In genomic region chr6:49130328-49130727, GRCm38 (mm10) we compare ENCODE assay signal across 15 mouse cellular contexts.
"Had no signal": no experiment of that assay in that cellular context is flagged by ENCODE, and none has a peak within 500 bp of the region (broad histone marks: within the 10 kb centered on the region; RNA-seq: fewer than 3 reads in every experiment).

No protein-coding gene starts in this region.

- H3K27me3 ChIP-seq: liver, embryonic 13.5 days; midbrain, embryonic 15.5 days; neural tube, embryonic 12.5 days; neural tube, embryonic 15.5 days had no signal

- DNase-seq: kidney, postnatal 25 days; layer of hippocampus, adult 9-11 months; liver, embryonic 13.5 days; lung, adult 2 months; lung, postnatal 14 days; lung, postnatal 4 days; right cerebral cortex, adult 18-20 months; right cerebral cortex, postnatal 14 days; right cerebral cortex, postnatal 4 days; thymus, postnatal 25 days had no signal

- H3K27ac ChIP-seq: kidney, postnatal 0 days; layer of hippocampus, adult 2 months; liver, embryonic 13.5 days; midbrain, embryonic 15.5 days; neural tube, embryonic 12.5 days; neural tube, embryonic 15.5 days had no signal

- H3K4me1 ChIP-seq: neural tube, embryonic 15.5 days had no signal

- H3K4me3 ChIP-seq: layer of hippocampus, adult 2 months; liver, embryonic 13.5 days; midbrain, embryonic 15.5 days; neural tube, embryonic 12.5 days; neural tube, embryonic 15.5 days had no signal
